Mouse (Mus musculus): ENCODE data around the gene Fam228b. TPM values are rescaled to one million over a fixed set of nuclear protein-coding genes. Genes with fewer than 3 reads are reported as not detected.
"Not testable (repeated sequence)": the region's sequence is repeated elsewhere in the genome, so short reads cannot be mapped to it uniquely, and the experiment has no call there.

The Fam228b gene
- polyA plus RNA-seq, 1 experiment from 2014 or later = 2.8 TPM

GRCm38 (mm10) chr12:4708881-4709604 is 60.0 kb downstream of the Fam228b start:
- no peaks in the 10 kb centered on the region for H3K9me3 ChIP-seq
- 0 out of 2 replicates have a peak, but pooled peaks have one; percentile 29 for ATAC-seq (ENCODE audit: extremely low read depth, insufficient number of reproducible peaks, low FRiP score, low TSS enrichment)
- H3K9ac ChIP-seq = no peak overlapping the region
- H3K4me1 ChIP-seq = peaks cover 14% of the 10 kb centered on the region
- H3K27ac ChIP-seq (replicated peaks) = no peak overlapping the region
- H3K4me3 ChIP-seq = no peak overlapping the region
- H3K27me3 ChIP-seq (replicated peaks) = no peaks in the 10 kb centered on the region
- H3K36me3 ChIP-seq = peaks cover 73% of the 10 kb centered on the region
- 70% methylated on average over 8 of the region's 8 CpGs for WGBS
- H3K4me2 ChIP-seq = no peak overlapping the region

- Histone ChIP-seq H3K9me3 (no peaks in the 10 kb centered on the region), H3K4me3 (no peak overlapping the region), H3K36me3 (peaks cover 69% of the 10 kb centered on the region), H3K27ac (replicated peaks) (no peak overlapping the region), H3K9ac (no peak overlapping the region), H3K4me1 (peaks cover 10% of the 10 kb centered on the region), H3K4me2 (no peak overlapping the region), H3K27me3 (replicated peaks) (no peaks in the 10 kb centered on the region)
- WGBS = 55% methylated on average over 4 of the region's 4 CpGs
- ATAC-seq (ENCODE audit: extremely low read depth, insufficient number of reproducible peaks, low FRiP score, low TSS enrichment) = no peak
These were observed 60.8 kb downstream of the Fam228b start for GRCm38 (mm10) chr12:4708296-4708695.

DNA sequence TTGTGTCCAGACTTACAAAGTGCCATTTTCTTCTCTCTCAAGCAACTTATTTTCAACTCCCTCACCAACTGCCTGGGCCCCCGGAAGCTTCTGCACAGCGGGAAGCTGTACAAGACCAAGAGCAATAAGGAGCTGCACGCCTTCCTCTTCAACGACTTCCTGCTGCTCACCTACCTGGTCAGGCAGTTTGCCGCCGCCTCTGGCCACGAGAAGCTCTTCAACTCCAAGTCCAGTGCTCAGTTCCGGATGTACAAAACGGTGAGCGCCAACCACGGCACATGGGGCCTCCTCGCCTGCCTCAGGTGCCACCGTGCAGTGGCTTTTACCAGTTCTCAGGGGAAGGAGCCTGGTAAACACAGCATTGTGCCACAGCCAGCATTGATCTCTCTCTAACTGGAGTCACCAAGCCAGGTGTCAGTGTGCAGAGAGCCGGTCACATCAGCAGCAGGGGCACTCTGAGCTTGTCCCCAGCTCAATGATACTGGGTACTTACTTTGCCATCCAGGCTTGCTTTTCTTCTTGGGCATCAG is 61.5 kb downstream of the Fam228b start:
- no peak overlapping the region for H3K9ac ChIP-seq
- peaks cover 65% of the 10 kb centered on the region for H3K36me3 ChIP-seq
- ATAC-seq (ENCODE audit: extremely low read depth, insufficient number of reproducible peaks, low FRiP score, low TSS enrichment) = no peak
- H3K27ac ChIP-seq (replicated peaks) = no peak overlapping the region
- no peaks in the 10 kb centered on the region for H3K27me3 ChIP-seq (replicated peaks)
- WGBS = 89% methylated on average over 14 of the region's 14 CpGs
- H3K4me1 ChIP-seq = peaks cover 3% of the 10 kb centered on the region; the same call in 1 of the 2 replicates
- no peak overlapping the region for H3K4me3 ChIP-seq
- no peaks in the 10 kb centered on the region for H3K9me3 ChIP-seq
- H3K4me2 ChIP-seq = no peak overlapping the region

DNA sequence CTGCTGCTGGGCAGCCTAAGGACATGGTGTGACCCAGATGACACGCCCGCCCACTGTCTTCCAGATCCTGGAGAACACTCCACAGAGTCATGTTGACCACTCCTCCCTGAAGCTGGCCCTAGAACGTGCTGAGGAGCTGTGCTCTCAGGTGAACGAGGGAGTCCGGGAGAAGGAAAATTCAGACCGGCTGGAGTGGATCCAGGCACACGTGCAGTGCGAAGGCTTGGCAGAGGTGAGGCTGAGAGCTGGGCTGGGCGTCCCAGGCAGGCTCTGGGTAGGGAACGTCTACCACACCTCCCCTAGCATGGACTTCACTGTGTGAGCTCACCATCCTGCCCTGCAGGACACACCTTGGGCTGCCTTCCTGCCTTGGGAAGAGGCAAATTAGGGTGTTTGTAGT is 62.2 kb downstream of the Fam228b start:
- no peaks in the 10 kb centered on the region for H3K9me3 ChIP-seq
- H3K4me3 ChIP-seq = no peak overlapping the region
- ATAC-seq (ENCODE audit: extremely low read depth, insufficient number of reproducible peaks, low FRiP score, low TSS enrichment) = peak; percentile 14; the same call in 1 of the 2 replicates
- WGBS = 75% methylated on average over 10 of the region's 10 CpGs
- no peak overlapping the region for H3K9ac ChIP-seq
- peaks cover 3% of the 10 kb centered on the region; the same call in 1 of the 2 replicates for H3K4me1 ChIP-seq
- H3K36me3 ChIP-seq = peaks cover 65% of the 10 kb centered on the region
- no peaks in the 10 kb centered on the region for H3K27me3 ChIP-seq (replicated peaks)
- no peak overlapping the region for H3K4me2 ChIP-seq
- no peak overlapping the region for H3K27ac ChIP-seq (replicated peaks)

GRCm38 (mm10) chr12:4706175-4706574 is 62.9 kb downstream of the Fam228b start:
- Histone ChIP-seq H3K36me3 (peaks cover 67% of the 10 kb centered on the region), H3K27me3 (replicated peaks) (no peaks in the 10 kb centered on the region), H3K4me3 (no peak overlapping the region), H3K4me2 (no peak overlapping the region), H3K9ac (no peak overlapping the region), H3K9me3 (no peaks in the 10 kb centered on the region), H3K4me1 (peaks cover 3% of the 10 kb centered on the region; the same call in 1 of the 2 replicates), H3K27ac (replicated peaks) (no peak overlapping the region)
- no peak for ATAC-seq (ENCODE audit: extremely low read depth, insufficient number of reproducible peaks, low FRiP score, low TSS enrichment)
- WGBS = 83% methylated on average over 5 of the region's 5 CpGs

GRCm38 (mm10) chr12:4705626-4706025 is 63.4 kb downstream of the Fam228b start:
- not testable (repeated sequence) for H3K9ac ChIP-seq; H3K4me1 ChIP-seq; ATAC-seq (ENCODE audit: extremely low read depth, insufficient number of reproducible peaks, low FRiP score, low TSS enrichment); H3K27ac ChIP-seq (replicated peaks); H3K9me3 ChIP-seq; H3K4me2 ChIP-seq; H3K27me3 ChIP-seq (replicated peaks); H3K4me3 ChIP-seq
- 23% methylated on average over 6 of the region's 6 CpGs for WGBS
- H3K36me3 ChIP-seq = peaks cover 68% of the 10 kb centered on the region

- Histone ChIP-seq H3K27ac (replicated peaks) (no peak overlapping the region), H3K9ac (no peak overlapping the region), H3K36me3 (peaks cover 26% of the 10 kb centered on the region), H3K4me1 (peaks cover 4% of the 10 kb centered on the region; the same call in 1 of the 2 replicates), H3K4me2 (no peak overlapping the region), H3K27me3 (replicated peaks) (no peaks in the 10 kb centered on the region), H3K4me3 (no peak overlapping the region), H3K9me3 (no peaks in the 10 kb centered on the region)
- ATAC-seq (ENCODE audit: extremely low read depth, insufficient number of reproducible peaks, low FRiP score, low TSS enrichment) = no peak
- WGBS = 90% methylated on average over 1 of the region's 1 CpGs
These were observed 74.5 kb downstream of the Fam228b start for GRCm38 (mm10) chr12:4694534-4694933.

DNA sequence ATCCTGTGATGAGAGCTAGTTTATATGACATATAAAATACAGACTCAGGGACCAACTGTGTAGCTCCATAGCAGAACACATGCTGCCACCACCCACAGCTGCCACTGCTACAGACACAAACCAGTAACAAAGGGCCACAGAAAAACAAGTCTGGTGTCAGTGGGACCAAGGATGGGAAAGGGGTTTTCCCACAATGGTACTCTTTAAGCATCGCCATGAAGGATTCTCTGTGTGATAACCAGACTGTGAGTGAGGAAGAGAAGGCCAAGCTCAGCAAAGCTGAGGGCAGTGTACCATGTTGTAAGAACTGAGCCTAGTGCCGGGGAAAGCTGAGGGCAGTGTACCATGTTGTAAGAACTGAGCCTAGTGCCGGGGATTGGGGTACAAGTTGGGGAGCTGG is 77.9 kb downstream of the Fam228b start:
- Histone ChIP-seq H3K4me3 (no peak overlapping the region), H3K27me3 (replicated peaks) (no peaks in the 10 kb centered on the region), H3K27ac (replicated peaks) (no peak overlapping the region), H3K9ac (no peak overlapping the region), H3K4me2 (no peak overlapping the region), H3K4me1 (peaks cover 4% of the 10 kb centered on the region; the same call in 1 of the 2 replicates), H3K36me3 (peaks cover 10% of the 10 kb centered on the region), H3K9me3 (no peaks in the 10 kb centered on the region)
- WGBS = 74% methylated on average over 3 of the region's 3 CpGs
- no peak for ATAC-seq (ENCODE audit: extremely low read depth, insufficient number of reproducible peaks, low FRiP score, low TSS enrichment)

Other genes starting within 250 kb of the Fam228b start
- 27.9 and 35.1 TPM in 2 replicates for gene Itsn2, start 176.6 kb downstream of the Fam228b start, polyA plus RNA-seq (2015; fragmentation: Nextera tagmentation; extraction: Ambion mirVana)
- not detected in 2 replicates for gene Gm3625, start 176.3 kb downstream of the Fam228b start, polyA plus RNA-seq (2015; fragmentation: Nextera tagmentation; extraction: Ambion mirVana)
- gene Fam228a, start 30.8 kb downstream of the Fam228b start, polyA plus RNA-seq (2015; fragmentation: Nextera tagmentation; extraction: Ambion mirVana) = 0.13 TPM in 1 of 2 replicates, not detected in the other
- gene Pfn4, start 245 bp downstream of the Fam228b start, polyA plus RNA-seq (2015; fragmentation: Nextera tagmentation; extraction: Ambion mirVana) = 1.5 and 2.0 TPM in 2 replicates
- 96.1 and 117 TPM in 2 replicates for gene Sf3b6, start 48.3 kb upstream of the Fam228b start, polyA plus RNA-seq (2015; fragmentation: Nextera tagmentation; extraction: Ambion mirVana)
- 8.8 and 9.2 TPM in 2 replicates for gene Fkbp1b, start 72.3 kb upstream of the Fam228b start, polyA plus RNA-seq (2015; fragmentation: Nextera tagmentation; extraction: Ambion mirVana)
- 14.7 and 17.0 TPM in 2 replicates for gene Wdcp, start 74.0 kb upstream of the Fam228b start, polyA plus RNA-seq (2015; fragmentation: Nextera tagmentation; extraction: Ambion mirVana)
- gene Mfsd2b, start 105.1 kb upstream of the Fam228b start, polyA plus RNA-seq (2015; fragmentation: Nextera tagmentation; extraction: Ambion mirVana) = 3.3 and 4.4 TPM in 2 replicates
- gene Ubxn2a, start 138.4 kb upstream of the Fam228b start, polyA plus RNA-seq (2015; fragmentation: Nextera tagmentation; extraction: Ambion mirVana) = 25.8 and 30.2 TPM in 2 replicates
- 6.1 and 6.4 TPM in 2 replicates for gene Atad2b, start 148.1 kb upstream of the Fam228b start, polyA plus RNA-seq (2015; fragmentation: Nextera tagmentation; extraction: Ambion mirVana)